Mouse (Mus musculus): ENCODE measurements at regions not wholly inside any gene's neighbourhood (a gene's known extent, or its start where the extent isn't known, plus 50 kb on each side); places are given as distances from the start of the nearest gene placed in this dataset.

GRCm38 (mm10) chr15:62934522-62935189 is 910.3 kb downstream of the Gsdmc2 start:
- TF ChIP-seq GATA4 (IDR thresholded peaks at IDR 0.05; ENCODE audit: insufficient replicate concordance, low read length): no peak

- TF ChIP-seq GATA4 (IDR thresholded peaks at IDR 0.05; ENCODE audit: insufficient replicate concordance, low read length): no peak
Measured at GRCm38 (mm10) chr15:62920520-62920919, 924.5 kb downstream of the Gsdmc2 start.

- TF ChIP-seq GATA4 (IDR thresholded peaks at IDR 0.05; ENCODE audit: insufficient replicate concordance, low read length): no peak
Measured at GRCm38 (mm10) chr15:62919264-62919663, 925.7 kb downstream of the Gsdmc2 start.

GRCm38 (mm10) chr15:62908379-62908778 is 936.6 kb downstream of the Gsdmc2 start:
- no peak for TF ChIP-seq GATA4 (IDR thresholded peaks at IDR 0.05; ENCODE audit: insufficient replicate concordance, low read length)

- no peak for TF ChIP-seq GATA4 (IDR thresholded peaks at IDR 0.05; ENCODE audit: insufficient replicate concordance, low read length)
Measured at GRCm38 (mm10) chr15:62907181-62907580, 937.8 kb downstream of the Gsdmc2 start.

- no peak for TF ChIP-seq GATA4 (IDR thresholded peaks at IDR 0.05; ENCODE audit: insufficient replicate concordance, low read length)
Measured at GRCm38 (mm10) chr15:62903047-62903822, 941.7 kb downstream of the Gsdmc2 start.

GRCm38 (mm10) chr15:62901955-62902354 is 943.0 kb downstream of the Gsdmc2 start:
- no peak for TF ChIP-seq GATA4 (IDR thresholded peaks at IDR 0.05; ENCODE audit: insufficient replicate concordance, low read length)

GRCm38 (mm10) chr15:62889798-62890197 is 955.2 kb downstream of the Gsdmc2 start:
- no peak for TF ChIP-seq GATA4 (IDR thresholded peaks at IDR 0.05; ENCODE audit: insufficient replicate concordance, low read length)

GRCm38 (mm10) chr15:62885331-62885730 is 959.6 kb downstream of the Gsdmc2 start:
- TF ChIP-seq GATA4 (IDR thresholded peaks at IDR 0.05; ENCODE audit: insufficient replicate concordance, low read length): no peak

GRCm38 (mm10) chr15:62871082-62871766 is 973.8 kb downstream of the Gsdmc2 start:
- TF ChIP-seq GATA4 (IDR thresholded peaks at IDR 0.05; ENCODE audit: insufficient replicate concordance, low read length): no peak

GRCm38 (mm10) chr15:62862574-62862973 is 982.4 kb downstream of the Gsdmc2 start:
- no peak for TF ChIP-seq GATA4 (IDR thresholded peaks at IDR 0.05; ENCODE audit: insufficient replicate concordance, low read length)

GRCm38 (mm10) chr15:62861422-62861821 is 983.6 kb downstream of the Gsdmc2 start:
- no peak for TF ChIP-seq GATA4 (IDR thresholded peaks at IDR 0.05; ENCODE audit: insufficient replicate concordance, low read length)

GRCm38 (mm10) chr15:62849326-62849725 is 995.7 kb downstream of the Gsdmc2 start:
- TF ChIP-seq GATA4 (IDR thresholded peaks at IDR 0.05; ENCODE audit: insufficient replicate concordance, low read length): no peak

GRCm38 (mm10) chr15:62845884-62846283 is 999.1 kb downstream of the Gsdmc2 start:
- TF ChIP-seq GATA4 (IDR thresholded peaks at IDR 0.05; ENCODE audit: insufficient replicate concordance, low read length): no peak

GRCm38 (mm10) chr15:62825586-62825985 is 1019.4 kb downstream of the Gsdmc2 start:
- TF ChIP-seq GATA4 (IDR thresholded peaks at IDR 0.05; ENCODE audit: insufficient replicate concordance, low read length): no peak
